Mouse (Mus musculus): ENCODE measurements around the gene Hsd17b2.

GRCm38 (mm10) chr8:117772126-117772525 is 70.4 kb downstream of the Hsd17b2 start:
- TF ChIP-seq CTCF (IDR thresholded peaks at IDR 0.05; ENCODE audit: control insufficient read depth, insufficient read depth, low read length) (peak; percentile 63), POLR2A (IDR thresholded peaks at IDR 0.05; ENCODE audit: borderline replicate concordance, control insufficient read depth, low read depth, low read length) (no peak)

Measured in bone marrow, adult 2 months (tissue).